Mouse (Mus musculus) left cerebral cortex, postnatal 10 days (tissue): ENCODE measurements around the gene Olfr573-ps1. TPM values are rescaled to one million over a fixed set of nuclear protein-coding genes. Genes with fewer than 3 reads are reported as not detected.

ENCODE experiments used
- total RNA-seq, 2 experiments: library from RNA; stranded (reverse); gene quantifications; 2 replicates each; pipeline ENCODE4 v1.2.3; 2021

Gene Olfr573-ps1
- total RNA-seq, 2 experiments from 2014 or later, result not detected

Other genes starting within 250 kb of the Olfr573-ps1 start
- gene Olfr557, start 246.7 kb downstream of the Olfr573-ps1 start, total RNA-seq, result not detected
- gene Olfr558, start 240.4 kb downstream of the Olfr573-ps1 start, total RNA-seq, result under 1 TPM; 0.15 to 0.32 TPM
- not detected for gene Olfr33, start 223.5 kb downstream of the Olfr573-ps1 start, total RNA-seq
- gene Olfr559, start 215.1 kb downstream of the Olfr573-ps1 start, total RNA-seq, result not detected
- not detected for gene Olfr560, start 183.2 kb downstream of the Olfr573-ps1 start, total RNA-seq
- gene Olfr78, start 183.1 kb downstream of the Olfr573-ps1 start, total RNA-seq, result under 1 TPM; 0.51 to 0.55 TPM
- not detected for gene Olfr561, start 171.4 kb downstream of the Olfr573-ps1 start, total RNA-seq
- gene Olfr564, start 139.1 kb downstream of the Olfr573-ps1 start, total RNA-seq, result not detected
- not detected for gene Olfr566, start 83.8 kb downstream of the Olfr573-ps1 start, total RNA-seq
- gene Olfr568, start 65.5 kb downstream of the Olfr573-ps1 start, total RNA-seq, result not detected
- not detected for gene Olfr569, start 51.7 kb downstream of the Olfr573-ps1 start, total RNA-seq
- not detected for gene Olfr570, start 48.0 kb downstream of the Olfr573-ps1 start, total RNA-seq
- gene Olfr571, start 25.0 kb downstream of the Olfr573-ps1 start, total RNA-seq, result not detected
- not detected for gene Olfr572, start 18.2 kb downstream of the Olfr573-ps1 start, total RNA-seq
- not detected for gene Olfr574, start 5.9 kb upstream of the Olfr573-ps1 start, total RNA-seq
- not detected for gene Olfr575, start 16.2 kb upstream of the Olfr573-ps1 start, total RNA-seq
- not detected for gene Olfr576, start 20.1 kb upstream of the Olfr573-ps1 start, total RNA-seq
- gene Olfr577, start 33.4 kb upstream of the Olfr573-ps1 start, total RNA-seq, result not detected
- not detected for gene Olfr578, start 46.7 kb upstream of the Olfr573-ps1 start, total RNA-seq
- gene Olfr582, start 95.4 kb upstream of the Olfr573-ps1 start, total RNA-seq, result not detected
- gene Olfr583, start 108.7 kb upstream of the Olfr573-ps1 start, total RNA-seq, result not detected
- not detected for gene Olfr584, start 139.3 kb upstream of the Olfr573-ps1 start, total RNA-seq
- not detected for gene Olfr585, start 155.1 kb upstream of the Olfr573-ps1 start, total RNA-seq
- gene Olfr586, start 183.1 kb upstream of the Olfr573-ps1 start, total RNA-seq, result not detected
- not detected for gene Olfr588-ps1, start 198.3 kb upstream of the Olfr573-ps1 start, total RNA-seq
- gene Olfr589, start 213.8 kb upstream of the Olfr573-ps1 start, total RNA-seq, result not detected
- not detected for gene Olfr591, start 235.8 kb upstream of the Olfr573-ps1 start, total RNA-seq
- gene Olfr592, start 242.2 kb upstream of the Olfr573-ps1 start, total RNA-seq, result not detected